Mouse (Mus musculus): ENCODE results near the gene Gli3. TPM values are rescaled to one million over a fixed set of nuclear protein-coding genes. Genes with fewer than 3 reads are reported as not detected.

The Gli3 gene
- polyA plus RNA-seq, 1 experiment from 2014 or later, result 4.8 TPM

DNA sequence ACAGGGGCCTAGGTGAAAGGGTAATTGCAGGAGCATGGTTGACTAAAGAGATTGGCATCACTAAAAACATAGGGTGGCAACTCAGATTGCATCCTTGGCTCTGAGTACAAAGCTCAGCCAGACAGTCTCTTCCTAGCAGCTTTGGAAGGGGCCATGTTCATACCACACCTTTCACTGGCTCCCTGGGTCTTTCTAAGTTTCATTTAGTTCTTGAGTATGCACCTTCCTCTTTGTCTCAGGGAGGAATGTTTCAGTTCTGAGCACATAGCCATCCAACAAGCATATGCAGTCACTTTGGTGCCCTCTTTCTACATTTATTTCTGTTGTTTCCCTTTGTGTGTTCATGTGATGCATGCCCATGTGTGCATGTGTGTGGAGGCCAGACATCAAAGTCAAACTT lies 212.4 kb downstream of the Gli3 start:
- Histone ChIP-seq H3K36me3 (ENCODE audit: control insufficient read depth, insufficient read depth, low read length) (no peaks in the 10 kb centered on the region), H3K4me1 (ENCODE audit: control insufficient read depth, insufficient read depth, low read length) (no peaks in the 10 kb centered on the region), H3K27me3 (ENCODE audit: control insufficient read depth, insufficient read depth, low read depth, low read length) (no peaks in the 10 kb centered on the region), H3K9me3 (replicated peaks; ENCODE audit: control insufficient read depth, low read length, poor library complexity, severe bottlenecking) (no peaks in the 10 kb centered on the region), H3K9ac (ENCODE audit: low read depth, low read length) (no peak overlapping the region), H3K27ac (ENCODE audit: low read length) (no peak overlapping the region), H3K4me3 (ENCODE audit: low read depth, low read length) (no peak overlapping the region), H3K4me2 (ENCODE audit: low read length) (no peak overlapping the region)
- ATAC-seq, result no peak

DNA sequence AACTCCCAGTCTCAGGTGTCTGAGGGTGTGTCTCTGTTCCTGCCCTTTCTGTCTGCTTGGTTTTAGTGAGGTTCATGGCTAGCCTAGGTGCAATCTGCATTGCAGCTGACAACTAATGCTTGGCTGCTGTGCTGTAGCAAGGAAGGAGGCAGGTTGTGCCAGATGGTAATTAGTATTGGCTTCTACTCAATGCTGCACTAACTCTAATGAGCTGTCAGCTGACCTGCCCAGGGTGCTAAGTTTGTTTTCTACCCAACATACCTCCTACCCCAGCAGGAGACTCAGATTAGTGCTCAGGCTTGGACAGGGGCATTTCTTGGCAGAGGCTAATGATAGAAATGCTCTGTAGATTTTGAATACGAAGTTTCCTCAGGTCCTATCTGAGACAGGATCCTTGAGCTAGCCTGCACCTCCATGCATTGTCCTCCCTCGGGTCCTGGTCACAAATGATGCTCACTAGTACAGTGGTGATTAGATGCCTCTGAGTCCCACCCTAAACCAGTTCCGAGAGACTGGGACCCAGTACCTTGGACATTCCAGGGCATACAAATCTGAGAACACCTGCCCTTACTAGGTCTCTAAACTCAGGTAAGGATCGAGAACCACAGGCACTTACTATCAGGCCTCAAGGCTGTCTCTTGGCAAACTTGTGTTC lies 214.2 kb downstream of the Gli3 start:
- Histone ChIP-seq H3K27ac (ENCODE audit: low read length) (no peak overlapping the region), H3K4me3 (ENCODE audit: low read depth, low read length) (no peak overlapping the region), H3K9me3 (replicated peaks; ENCODE audit: control insufficient read depth, low read length, poor library complexity, severe bottlenecking) (no peaks in the 10 kb centered on the region), H3K4me2 (ENCODE audit: low read length) (no peak overlapping the region), H3K9ac (ENCODE audit: low read depth, low read length) (no peak overlapping the region), H3K4me1 (ENCODE audit: control insufficient read depth, insufficient read depth, low read length) (no peaks in the 10 kb centered on the region), H3K27me3 (ENCODE audit: control insufficient read depth, insufficient read depth, low read depth, low read length) (no peaks in the 10 kb centered on the region), H3K36me3 (ENCODE audit: control insufficient read depth, insufficient read depth, low read length) (no peaks in the 10 kb centered on the region)
- 97% methylated on average over 4 of the region's 4 CpGs for WGBS
- ATAC-seq, result no peak; the same call in 1 of the 2 replicates

DNA sequence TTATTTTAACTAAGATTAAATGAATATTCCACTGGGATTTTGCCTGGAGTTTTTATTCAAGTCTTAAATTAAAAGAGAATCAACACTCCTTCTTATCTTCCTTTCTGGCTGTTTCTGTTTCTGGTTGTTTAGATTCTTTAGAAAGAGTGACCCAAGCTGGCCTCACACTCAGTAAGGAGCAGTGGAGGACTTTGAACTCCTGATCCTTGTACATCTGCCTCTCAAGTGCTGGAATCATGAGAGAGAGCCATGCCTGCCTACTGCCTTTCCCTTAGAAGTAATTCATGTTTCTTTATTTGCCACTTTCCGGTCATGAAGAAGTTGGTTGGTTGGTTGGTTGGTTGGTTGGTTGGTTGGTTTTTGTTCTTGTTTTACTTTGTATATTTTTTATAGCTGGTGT lies 218.5 kb downstream of the Gli3 start:
- no peak overlapping the region for H3K4me2 ChIP-seq (ENCODE audit: low read length)
- H3K4me3 ChIP-seq (ENCODE audit: low read depth, low read length), result no peak overlapping the region
- 79% methylated on average over 1 of the region's 1 CpGs for WGBS
- H3K9ac ChIP-seq (ENCODE audit: low read depth, low read length), result no peak overlapping the region
- H3K27ac ChIP-seq (ENCODE audit: low read length), result no peak overlapping the region
- no peaks in the 10 kb centered on the region for H3K36me3 ChIP-seq (ENCODE audit: control insufficient read depth, insufficient read depth, low read length)
- no peaks in the 10 kb centered on the region for H3K27me3 ChIP-seq (ENCODE audit: control insufficient read depth, insufficient read depth, low read depth, low read length)
- no peaks in the 10 kb centered on the region for H3K9me3 ChIP-seq (replicated peaks; ENCODE audit: control insufficient read depth, low read length, poor library complexity, severe bottlenecking)
- no peak for ATAC-seq
- no peaks in the 10 kb centered on the region for H3K4me1 ChIP-seq (ENCODE audit: control insufficient read depth, insufficient read depth, low read length)

DNA sequence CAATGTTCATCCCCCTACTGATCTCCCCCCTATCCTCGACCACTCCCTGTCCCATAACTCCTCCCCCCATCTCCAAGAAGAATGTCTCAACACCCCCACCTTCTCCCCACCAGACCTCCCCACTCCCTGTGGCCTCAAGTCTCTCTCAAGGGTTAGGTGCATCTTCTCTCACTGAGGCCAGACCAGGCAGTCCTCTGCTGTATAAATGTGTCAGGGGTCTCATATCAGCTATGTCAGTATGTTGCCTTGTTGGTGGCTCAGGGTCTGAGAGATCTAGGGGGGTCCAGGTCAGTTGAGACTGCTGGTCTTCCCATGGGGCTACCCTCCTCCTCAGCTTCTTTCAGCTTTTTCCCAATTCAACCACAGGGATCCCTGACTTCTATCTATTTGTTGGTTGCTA lies 220.0 kb downstream of the Gli3 start:
- Histone ChIP-seq H3K9ac (ENCODE audit: low read depth, low read length) (no peak overlapping the region), H3K36me3 (ENCODE audit: control insufficient read depth, insufficient read depth, low read length) (no peaks in the 10 kb centered on the region), H3K4me2 (ENCODE audit: low read length) (no peak overlapping the region), H3K4me1 (ENCODE audit: control insufficient read depth, insufficient read depth, low read length) (no peaks in the 10 kb centered on the region), H3K9me3 (replicated peaks; ENCODE audit: control insufficient read depth, low read length, poor library complexity, severe bottlenecking) (no peaks in the 10 kb centered on the region), H3K4me3 (ENCODE audit: low read depth, low read length) (no peak overlapping the region), H3K27ac (ENCODE audit: low read length) (no peak overlapping the region), H3K27me3 (ENCODE audit: control insufficient read depth, insufficient read depth, low read depth, low read length) (no peaks in the 10 kb centered on the region)
- no peak for ATAC-seq
- 77% methylated on average over 1 of the region's 1 CpGs for WGBS

DNA sequence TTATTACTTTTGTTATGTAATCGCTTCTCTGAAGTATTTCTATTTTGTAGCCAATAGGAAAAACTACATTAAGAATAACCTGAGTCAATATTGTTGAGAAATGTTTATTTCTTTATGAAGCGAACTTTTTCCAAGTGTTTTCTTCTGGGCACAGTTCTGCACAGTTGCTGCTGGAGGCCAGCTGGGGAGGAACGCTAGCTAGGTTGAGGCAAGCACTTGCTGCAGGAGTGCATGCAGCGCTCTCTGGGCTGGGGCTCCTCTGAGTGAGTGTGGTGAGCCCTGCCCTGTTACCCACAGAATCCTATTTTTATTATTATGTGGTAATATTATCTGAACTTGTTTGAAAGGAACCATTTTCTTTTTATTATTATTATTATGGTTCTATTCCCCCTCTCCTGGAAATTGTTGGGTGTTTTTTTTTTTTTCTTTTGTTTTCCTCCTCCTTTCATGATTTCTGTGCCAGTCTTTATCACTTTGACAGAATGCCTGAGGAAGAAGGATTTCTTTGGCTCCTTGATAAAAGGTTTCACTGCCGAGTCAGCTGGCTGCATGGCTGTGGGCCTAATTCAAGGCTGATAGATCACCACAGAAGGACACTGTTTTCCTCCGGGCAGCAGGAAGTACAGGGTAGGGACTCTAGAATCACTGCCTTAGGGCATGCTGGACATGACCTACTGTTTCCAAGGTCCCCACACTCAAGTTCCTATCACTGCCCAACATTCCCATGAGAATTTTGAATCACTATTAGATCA lies 225.2 kb downstream of the Gli3 start:
- 80% methylated on average over 6 of the region's 6 CpGs for WGBS
- no peak for ATAC-seq

DNA sequence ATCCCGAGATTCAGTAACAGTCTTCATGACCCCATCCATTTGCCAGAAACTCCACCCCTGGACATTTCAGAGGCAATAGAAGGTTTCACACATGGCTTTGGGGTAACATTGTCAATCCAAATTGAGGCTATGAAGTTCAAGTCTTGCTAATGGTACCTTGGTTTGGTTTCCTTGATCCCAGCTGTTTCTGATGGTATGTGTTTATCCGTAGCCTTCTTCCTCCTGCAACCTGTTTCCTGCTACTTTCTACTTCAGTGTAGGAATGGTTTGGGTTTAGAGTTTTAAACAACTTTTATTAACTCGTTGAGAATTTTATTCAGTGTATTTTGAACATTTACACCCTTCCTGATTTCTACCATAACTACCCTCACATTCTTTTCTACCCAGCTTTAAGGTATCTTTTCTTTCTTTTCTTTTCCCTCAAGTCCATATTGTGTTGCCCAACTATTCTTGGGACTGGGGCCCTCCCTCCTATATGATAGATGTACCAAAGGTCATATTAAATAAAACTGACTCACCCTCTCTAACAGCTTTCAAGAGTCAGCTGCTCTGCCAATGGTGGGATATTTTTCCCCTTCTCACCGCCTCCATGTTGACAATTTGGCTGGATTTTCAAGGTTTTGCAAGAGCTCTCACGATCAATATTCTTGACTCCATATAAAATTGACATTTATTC lies 225.9 kb downstream of the Gli3 start:
- H3K27me3 ChIP-seq (ENCODE audit: control insufficient read depth, insufficient read depth, low read depth, low read length), result no peaks in the 10 kb centered on the region
- no peak overlapping the region for H3K9ac ChIP-seq (ENCODE audit: low read depth, low read length)
- no peaks in the 10 kb centered on the region for H3K36me3 ChIP-seq (ENCODE audit: control insufficient read depth, insufficient read depth, low read length)
- WGBS, result 95% methylated on average over 5 of the region's 5 CpGs
- no peak overlapping the region for H3K4me2 ChIP-seq (ENCODE audit: low read length)
- no peak overlapping the region for H3K27ac ChIP-seq (ENCODE audit: low read length)
- H3K4me3 ChIP-seq (ENCODE audit: low read depth, low read length), result no peak overlapping the region
- H3K4me1 ChIP-seq (ENCODE audit: control insufficient read depth, insufficient read depth, low read length), result no peaks in the 10 kb centered on the region
- no peaks in the 10 kb centered on the region for H3K9me3 ChIP-seq (replicated peaks; ENCODE audit: control insufficient read depth, low read length, poor library complexity, severe bottlenecking)
- ATAC-seq, result no peak

More for the DNA sequence above, 225.2 kb downstream of the Gli3 start:
- Histone ChIP-seq H3K4me1 (ENCODE audit: control insufficient read depth, insufficient read depth, low read length) (no peaks in the 10 kb centered on the region), H3K4me3 (ENCODE audit: low read depth, low read length) (no peak overlapping the region), H3K4me2 (ENCODE audit: low read length) (no peak overlapping the region), H3K27me3 (ENCODE audit: control insufficient read depth, insufficient read depth, low read depth, low read length) (no peaks in the 10 kb centered on the region), H3K36me3 (ENCODE audit: control insufficient read depth, insufficient read depth, low read length) (no peaks in the 10 kb centered on the region), H3K27ac (ENCODE audit: low read length) (no peak overlapping the region), H3K9ac (ENCODE audit: low read depth, low read length) (no peak overlapping the region), H3K9me3 (replicated peaks; ENCODE audit: control insufficient read depth, low read length, poor library complexity, severe bottlenecking) (no peaks in the 10 kb centered on the region)

DNA sequence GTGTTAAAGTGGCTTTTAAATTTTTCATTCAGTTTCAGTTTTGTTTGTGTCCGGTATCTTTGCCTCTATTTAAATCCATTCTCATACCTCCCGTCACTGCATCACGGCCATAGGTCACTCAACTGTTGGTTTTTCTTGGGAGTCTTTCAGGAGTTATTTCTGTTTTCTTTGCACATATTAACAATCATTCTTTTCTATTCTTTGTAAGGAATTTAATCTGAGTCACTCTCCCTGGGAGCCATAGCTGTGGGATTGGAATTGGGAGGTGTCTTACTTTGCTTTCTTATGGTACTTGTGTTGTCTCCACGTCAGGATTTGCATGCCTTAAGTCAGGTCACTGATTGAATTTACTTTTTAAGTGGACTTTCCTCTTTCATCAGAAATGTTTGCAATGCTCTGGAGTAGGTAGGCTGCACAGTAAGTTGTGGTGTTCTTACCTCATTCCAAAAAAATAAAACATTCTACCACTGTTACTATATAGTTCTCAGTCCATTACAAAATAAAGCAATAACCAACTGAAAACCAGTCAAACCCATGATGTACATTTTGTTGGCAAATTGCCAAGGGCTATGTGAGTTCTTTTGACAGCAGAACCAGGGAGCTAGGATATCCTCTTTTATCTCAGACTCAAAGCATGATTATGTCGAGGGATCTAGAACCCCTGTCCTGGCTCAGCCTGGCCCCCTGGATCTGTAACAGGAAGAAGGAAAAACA lies 228.9 kb downstream of the Gli3 start:
- 41% methylated on average over 5 of the region's 5 CpGs for WGBS
- Histone ChIP-seq H3K9me3 (replicated peaks; ENCODE audit: control insufficient read depth, low read length, poor library complexity, severe bottlenecking) (no peaks in the 10 kb centered on the region), H3K4me2 (ENCODE audit: low read length) (no peak overlapping the region), H3K27me3 (ENCODE audit: control insufficient read depth, insufficient read depth, low read depth, low read length) (no peaks in the 10 kb centered on the region), H3K27ac (ENCODE audit: low read length) (no peak overlapping the region), H3K4me1 (ENCODE audit: control insufficient read depth, insufficient read depth, low read length) (peaks cover 3% of the 10 kb centered on the region; the same call in 1 of the 2 replicates), H3K9ac (ENCODE audit: low read depth, low read length) (no peak overlapping the region), H3K36me3 (ENCODE audit: control insufficient read depth, insufficient read depth, low read length) (no peaks in the 10 kb centered on the region), H3K4me3 (ENCODE audit: low read depth, low read length) (no peak overlapping the region)
- no peak for ATAC-seq

DNA sequence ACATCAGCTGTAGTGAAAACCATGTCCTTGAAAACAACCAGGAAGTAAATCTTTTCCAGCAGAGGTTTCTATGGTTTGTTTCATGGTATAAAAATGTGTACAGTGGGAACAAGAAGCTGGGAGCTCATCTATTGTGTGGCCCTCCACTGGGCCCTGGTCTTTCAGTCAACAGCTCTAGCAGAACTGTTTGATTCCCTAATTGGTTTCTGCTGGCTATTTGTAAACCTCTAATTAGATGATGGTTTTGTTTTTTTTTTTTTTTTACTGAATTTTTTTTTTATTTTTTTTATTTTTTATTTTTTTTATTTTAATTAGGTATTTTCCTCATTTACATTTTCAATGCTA lies 229.4 kb downstream of the Gli3 start:
- peaks cover 3% of the 10 kb centered on the region; the same call in 1 of the 2 replicates for H3K4me1 ChIP-seq (ENCODE audit: control insufficient read depth, insufficient read depth, low read length)
- no peaks in the 10 kb centered on the region for H3K9me3 ChIP-seq (replicated peaks; ENCODE audit: control insufficient read depth, low read length, poor library complexity, severe bottlenecking)
- no peak overlapping the region for H3K27ac ChIP-seq (ENCODE audit: low read length)
- ATAC-seq, result no peak
- H3K36me3 ChIP-seq (ENCODE audit: control insufficient read depth, insufficient read depth, low read length), result no peaks in the 10 kb centered on the region
- no peak overlapping the region for H3K4me2 ChIP-seq (ENCODE audit: low read length)
- no peak overlapping the region for H3K9ac ChIP-seq (ENCODE audit: low read depth, low read length)
- no peak overlapping the region for H3K4me3 ChIP-seq (ENCODE audit: low read depth, low read length)
- no peaks in the 10 kb centered on the region for H3K27me3 ChIP-seq (ENCODE audit: control insufficient read depth, insufficient read depth, low read depth, low read length)

DNA sequence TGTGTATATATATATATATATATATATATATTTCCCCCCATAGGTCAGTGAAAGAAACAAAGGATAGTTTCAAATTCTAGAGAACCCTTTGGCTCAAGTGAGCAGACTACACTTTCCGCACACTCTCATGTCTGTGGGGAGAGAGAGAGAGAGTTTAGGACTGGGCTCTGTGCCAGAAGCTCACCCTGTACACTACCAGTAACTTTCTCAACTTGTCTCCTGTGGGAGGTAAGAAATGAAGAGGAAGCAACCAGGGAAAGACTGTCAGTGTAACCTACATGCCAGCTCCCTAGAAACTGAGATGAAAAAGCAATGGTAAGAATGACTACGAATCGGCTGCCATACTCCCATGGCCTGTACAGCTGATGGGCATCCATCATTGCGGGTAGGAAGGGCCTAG lies 235.2 kb downstream of the Gli3 start:
- no peak for ATAC-seq
- WGBS, result 92% methylated on average over 4 of the region's 4 CpGs
- H3K9ac ChIP-seq (ENCODE audit: low read depth, low read length), result no peak overlapping the region

More for the DNA sequence above, 235.2 kb downstream of the Gli3 start:
- peaks cover 3% of the 10 kb centered on the region; the same call in 1 of the 2 replicates for H3K4me1 ChIP-seq (ENCODE audit: control insufficient read depth, insufficient read depth, low read length)
- no peak overlapping the region for H3K4me3 ChIP-seq (ENCODE audit: low read depth, low read length)
- H3K36me3 ChIP-seq (ENCODE audit: control insufficient read depth, insufficient read depth, low read length), result no peaks in the 10 kb centered on the region
- no peak overlapping the region for H3K4me2 ChIP-seq (ENCODE audit: low read length)
- no peaks in the 10 kb centered on the region for H3K9me3 ChIP-seq (replicated peaks; ENCODE audit: control insufficient read depth, low read length, poor library complexity, severe bottlenecking)
- no peaks in the 10 kb centered on the region for H3K27me3 ChIP-seq (ENCODE audit: control insufficient read depth, insufficient read depth, low read depth, low read length)
- H3K27ac ChIP-seq (ENCODE audit: low read length), result no peak overlapping the region

Measured in midbrain, embryonic 16.5 days (tissue).